Mouse (Mus musculus) cortical plate, adult 2 months (tissue): Measurements from ENCODE around the gene Tmed3. TPM values are rescaled to one million over a fixed set of nuclear protein-coding genes. Genes with fewer than 3 reads are reported as not detected.

Experiments used
- H3K27ac ChIP-seq: fragments of 200-500 bp; 2 replicates; pipeline ENCODE4 v1.5.1; 2012; ENCODE audit warnings: low read length, control low read depth, inconsistent platforms; ENCODE audit not compliant: insufficient read depth
- H3K4me1 ChIP-seq: fragments of 200-500 bp; 2 replicates; pipeline ENCODE4 v1.6.1; 2011; ENCODE audit warnings: low read length; ENCODE audit not compliant: control insufficient read depth, insufficient read depth
- H3K4me3 ChIP-seq: fragments of 200-500 bp; 2 replicates; pipeline ENCODE4 v1.5.1; 2011; ENCODE audit warnings: mild to moderate bottlenecking, low read length, control low read depth; ENCODE audit not compliant: insufficient read depth
- CTCF ChIP-seq: fragments of 200-500 bp; IDR thresholded peaks from 2 replicates; pipeline ENCODE4 v1.5.1; 2011; ENCODE audit warnings: mild to moderate bottlenecking, control low read depth, low read length; ENCODE audit not compliant: insufficient read depth; ENCODE audit errors: extremely low read depth
- POLR2A ChIP-seq: fragments of 200-500 bp; IDR thresholded peaks from 2 replicates; pipeline ENCODE4 v1.6.1; 2011; ENCODE audit warnings: mild to moderate bottlenecking, low read length, control low read depth; ENCODE audit not compliant: insufficient read depth; ENCODE audit errors: extremely low read depth
- polyA plus RNA-seq: library from polyadenylated mRNA; depleted of rRNA; stranded (reverse); fragments of >200 nt; gene quantifications from 2 replicates; pipeline ENCODE4 v1.2.3, GENCODE M21; 2012; rRNA removed

Tmed3 gene
- polyA plus RNA-seq, 1 experiment: 50.8 TPM

DNA sequence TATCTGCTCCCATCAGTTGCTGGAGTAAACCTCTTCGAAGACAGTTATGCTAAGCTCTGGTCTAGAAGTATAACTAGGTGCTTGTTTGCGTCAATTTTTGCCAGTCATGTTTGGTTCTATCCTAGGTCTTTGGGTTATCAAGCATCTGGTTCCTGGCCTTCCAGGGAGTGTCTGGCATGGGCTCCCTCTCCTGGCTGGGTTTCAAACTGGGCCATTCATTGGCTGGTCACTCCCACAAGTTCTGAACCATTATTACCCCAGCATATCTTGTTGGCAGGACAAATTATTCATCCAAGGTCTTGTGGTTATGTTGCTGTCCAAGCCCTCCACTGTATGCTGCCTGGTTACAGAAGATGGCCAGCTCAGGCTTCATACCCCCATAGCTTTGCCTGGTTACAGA lies 11.2 kb downstream of the Tmed3 start:
- TF ChIP-seq POLR2A: no peak
- no peak for TF ChIP-seq CTCF
- no peak overlapping the region for H3K4me3 ChIP-seq
- no peaks in the 10 kb centered on the region for H3K4me1 ChIP-seq
- H3K27ac ChIP-seq: no peak overlapping the region

DNA sequence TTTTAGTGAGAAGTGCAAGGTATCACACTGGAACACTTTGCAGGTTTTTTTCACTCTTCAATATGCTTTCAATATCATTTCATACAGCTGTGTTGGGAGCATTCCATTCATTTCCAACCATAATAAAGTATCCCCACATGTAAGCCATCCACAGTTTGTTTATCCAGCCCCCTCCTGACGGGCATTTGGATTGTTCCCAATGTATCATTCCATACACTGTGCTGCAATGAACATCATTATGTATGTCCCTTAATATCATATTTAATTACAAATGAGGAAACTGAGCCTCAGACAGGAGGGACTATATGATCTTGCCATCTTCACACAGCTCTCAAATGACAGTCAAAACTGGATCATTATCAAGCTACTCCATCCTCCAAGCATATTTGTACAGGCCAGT lies 15.7 kb downstream of the Tmed3 start:
- no peak for TF ChIP-seq POLR2A
- no peak for TF ChIP-seq CTCF
- H3K4me3 ChIP-seq: no peak overlapping the region
- no peak overlapping the region for H3K27ac ChIP-seq
- H3K4me1 ChIP-seq: no peaks in the 10 kb centered on the region

DNA sequence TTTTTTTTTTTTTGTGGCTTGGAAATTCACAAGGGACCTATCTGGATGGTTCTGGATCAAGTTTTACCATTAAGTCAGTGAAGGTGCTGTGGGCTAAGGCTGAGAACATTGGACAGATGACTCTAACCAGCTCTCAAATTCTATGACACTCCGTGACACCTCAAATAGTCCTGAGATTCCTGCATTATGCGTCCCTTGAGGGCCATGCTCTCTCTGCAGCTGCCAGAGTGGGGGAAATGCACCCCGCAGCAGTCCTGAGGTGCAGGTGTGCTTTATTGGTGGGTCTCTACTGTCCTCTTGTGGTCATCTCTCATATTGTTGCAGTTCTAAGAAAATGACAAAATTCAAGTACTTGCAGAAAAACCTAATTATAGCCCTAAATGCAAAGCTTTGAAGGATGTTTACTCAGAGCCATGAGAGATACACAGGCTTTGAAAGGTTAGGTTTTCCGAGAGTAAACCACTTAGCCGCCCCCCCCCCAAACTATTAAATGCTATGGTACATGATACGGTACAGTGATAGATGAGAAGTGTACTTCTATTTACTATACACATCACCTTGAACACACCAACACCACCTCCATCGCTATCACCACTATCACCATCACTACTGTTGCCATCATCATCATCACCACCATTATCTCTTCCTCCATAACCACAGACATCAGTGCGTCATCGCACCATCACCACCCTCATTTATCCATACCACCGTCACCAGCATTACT lies 17.2 kb downstream of the Tmed3 start:
- H3K27ac ChIP-seq: no peak overlapping the region
- TF ChIP-seq CTCF (peak; percentile 80), POLR2A (no peak)
- no peak overlapping the region for H3K4me3 ChIP-seq
- no peaks in the 10 kb centered on the region for H3K4me1 ChIP-seq

DNA sequence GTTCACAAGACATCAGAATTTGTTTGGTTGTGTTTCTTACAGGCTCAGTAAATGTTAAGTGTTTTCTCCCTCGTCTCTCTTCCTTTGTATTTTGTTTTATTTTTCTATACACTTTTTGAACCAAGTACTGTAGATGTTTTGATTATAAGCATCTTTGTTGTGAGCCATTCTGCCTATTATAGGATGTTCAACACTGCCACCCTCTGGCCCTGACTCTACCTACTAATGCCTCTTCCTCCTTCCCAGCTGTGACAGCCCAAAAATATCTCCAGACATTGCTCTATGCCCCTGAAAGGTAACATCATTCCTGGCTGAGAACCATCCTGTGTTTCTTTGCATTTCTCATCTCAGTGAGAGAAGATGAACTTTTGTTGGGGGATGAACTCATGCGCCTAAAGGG lies 18.6 kb downstream of the Tmed3 start:
- TF ChIP-seq CTCF (peak; percentile 17; the same call in 1 of the 2 replicates), POLR2A (no peak)
- Histone ChIP-seq H3K4me3 (no peak overlapping the region), H3K27ac (no peak overlapping the region), H3K4me1 (no peaks in the 10 kb centered on the region)

DNA sequence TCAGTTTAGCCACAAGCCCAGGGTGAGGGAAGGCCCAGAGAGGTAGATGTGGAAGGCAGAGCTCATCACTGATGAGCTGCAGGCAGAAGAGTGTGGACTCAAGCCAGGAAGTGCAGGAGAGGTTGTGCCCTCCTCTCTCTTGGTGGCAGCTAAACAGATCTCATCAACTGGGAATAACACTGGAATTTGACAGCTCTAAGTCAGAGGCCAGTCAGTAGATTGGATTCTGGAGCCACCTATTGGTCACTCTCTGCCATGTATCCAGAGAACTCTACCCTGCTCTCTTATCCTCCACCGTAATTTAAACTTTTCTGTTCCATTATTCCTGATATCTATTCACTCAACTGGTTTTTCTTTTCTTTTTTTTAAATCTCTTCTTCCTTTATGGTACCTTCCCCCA lies 25.9 kb downstream of the Tmed3 start:
- no peak for TF ChIP-seq POLR2A
- TF ChIP-seq CTCF: peak; percentile 57
- Histone ChIP-seq H3K4me3 (no peak overlapping the region), H3K4me1 (no peaks in the 10 kb centered on the region), H3K27ac (no peak overlapping the region)

DNA sequence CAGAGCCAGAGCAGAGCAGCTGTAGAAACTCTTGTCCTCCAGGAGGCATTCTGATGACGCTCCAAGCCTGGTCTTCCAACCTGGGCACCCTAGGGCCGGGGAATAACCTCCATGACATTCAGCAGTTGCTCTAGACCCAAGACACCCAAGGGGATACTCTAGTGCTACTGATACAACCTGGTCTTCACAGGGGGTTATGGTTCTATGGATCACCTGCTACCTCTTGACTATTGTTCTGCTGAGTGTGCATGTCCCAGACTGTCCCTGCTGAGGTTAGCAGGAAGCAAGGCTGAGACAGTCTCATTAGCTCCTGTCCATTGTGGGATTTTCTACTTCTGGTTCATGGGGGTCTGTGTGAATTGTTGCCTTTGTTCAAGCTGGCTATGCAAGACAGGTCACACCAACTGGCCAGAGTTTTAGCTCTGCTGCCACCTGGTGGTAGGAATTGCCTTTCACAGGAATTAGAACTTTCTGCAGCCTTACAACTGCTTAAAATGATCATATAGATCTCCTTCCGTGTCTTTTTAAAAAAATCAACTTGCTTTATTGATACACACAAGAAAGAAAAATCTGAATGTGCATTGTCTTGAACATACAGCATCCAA lies 30.8 kb downstream of the Tmed3 start:
- Histone ChIP-seq H3K4me1 (no peaks in the 10 kb centered on the region), H3K27ac (no peak overlapping the region), H3K4me3 (no peak overlapping the region)
- TF ChIP-seq POLR2A (no peak), CTCF (peak; percentile 78)

DNA sequence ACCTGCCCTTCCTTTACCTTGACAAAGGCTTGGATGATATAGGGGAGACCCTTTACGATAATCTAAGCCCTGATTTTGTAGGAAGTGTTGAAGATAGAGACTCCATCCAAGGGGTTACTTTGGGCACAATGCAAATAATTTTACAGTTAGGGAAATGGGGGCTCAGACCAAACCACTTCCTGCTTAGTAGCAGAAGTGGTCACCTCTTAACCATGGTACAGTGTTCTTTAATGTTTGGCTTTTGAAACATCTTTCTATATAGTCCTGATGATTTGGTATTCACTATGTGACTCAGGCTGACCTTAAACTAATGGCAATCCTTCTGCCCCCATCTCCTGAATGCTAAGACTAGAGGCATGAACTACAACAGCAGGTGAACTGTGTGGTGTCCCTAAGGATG lies 31.5 kb downstream of the Tmed3 start:
- Histone ChIP-seq H3K4me1 (no peaks in the 10 kb centered on the region), H3K4me3 (no peak overlapping the region), H3K27ac (no peak overlapping the region)
- TF ChIP-seq CTCF (no peak), POLR2A (no peak)

DNA sequence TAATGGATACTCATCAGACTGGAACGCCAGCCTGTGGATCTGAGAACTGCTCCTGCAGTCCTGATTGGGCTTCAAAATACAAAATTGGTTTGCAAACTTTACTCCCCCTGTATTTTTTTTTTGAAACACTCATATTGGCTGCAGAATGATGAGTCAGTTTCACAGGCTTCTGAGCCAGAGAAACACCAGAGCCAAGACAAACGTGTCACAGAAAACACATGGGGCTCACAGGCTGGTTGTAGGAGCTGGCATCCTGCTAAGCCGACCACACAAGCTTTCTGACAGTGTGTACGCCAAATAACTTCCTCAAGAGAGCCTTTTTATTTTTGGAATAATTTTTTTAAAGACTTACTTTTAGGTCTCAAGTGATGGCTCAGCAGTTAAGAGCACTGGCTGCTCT lies 35.0 kb downstream of the Tmed3 start:
- no peak overlapping the region for H3K27ac ChIP-seq
- no peaks in the 10 kb centered on the region for H3K4me1 ChIP-seq
- H3K4me3 ChIP-seq: no peak overlapping the region
- TF ChIP-seq POLR2A (no peak), CTCF (no peak)

DNA sequence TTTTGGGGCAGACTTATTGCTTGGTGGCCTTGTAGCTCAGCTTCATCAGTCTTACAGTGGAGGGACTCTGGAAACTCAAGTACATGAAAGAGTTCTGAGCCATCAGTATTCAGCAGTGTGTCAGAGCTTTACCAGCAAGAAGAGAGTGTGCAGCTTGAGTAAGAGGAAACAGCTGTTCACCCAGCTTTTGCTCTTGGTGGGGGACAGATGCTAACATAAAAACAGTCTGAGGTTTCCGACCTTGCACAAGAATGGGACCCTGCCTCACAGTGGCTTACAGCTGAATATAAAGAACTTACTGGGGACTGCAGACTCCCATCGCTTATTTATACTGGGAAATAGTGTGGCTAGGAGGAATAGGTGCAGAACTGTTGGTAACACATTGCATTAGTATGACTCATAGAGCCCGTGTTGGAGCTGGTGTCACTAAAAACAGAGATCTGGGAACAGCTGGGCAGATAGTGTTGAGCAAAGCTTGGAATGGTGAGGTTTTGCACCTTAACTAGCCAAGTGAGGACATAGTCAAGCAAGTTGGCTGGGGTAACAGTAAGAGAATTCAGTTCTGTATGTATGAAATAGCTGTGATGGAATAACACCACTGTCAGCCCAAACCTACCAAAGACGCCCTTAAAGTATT lies 37.4 kb downstream of the Tmed3 start:
- no peak overlapping the region for H3K27ac ChIP-seq
- no peak overlapping the region for H3K4me3 ChIP-seq
- H3K4me1 ChIP-seq: no peaks in the 10 kb centered on the region
- no peak for TF ChIP-seq CTCF
- no peak for TF ChIP-seq POLR2A

DNA sequence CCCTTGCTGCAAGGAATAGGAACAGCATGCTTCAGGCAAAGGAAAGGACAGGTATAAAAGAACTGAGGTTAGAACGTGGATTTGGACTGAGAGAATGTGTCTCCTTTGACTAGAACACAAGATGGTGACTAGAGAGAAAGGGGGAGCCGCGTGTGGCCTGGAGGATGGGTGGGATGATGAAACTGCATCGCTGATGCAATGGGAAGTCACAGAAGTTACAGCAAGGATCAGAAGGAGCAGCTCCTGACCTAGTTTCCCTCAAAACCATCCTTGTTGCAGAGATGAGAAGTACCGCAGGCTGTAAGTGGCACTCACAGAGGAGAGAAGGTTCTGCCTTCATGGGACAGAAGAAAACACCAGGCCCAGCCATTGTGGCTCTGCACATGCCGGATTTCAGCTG lies 54.0 kb downstream of the Tmed3 start:
- TF ChIP-seq CTCF: no peak
- no peak for TF ChIP-seq POLR2A
- Histone ChIP-seq H3K27ac (no peak overlapping the region), H3K4me1 (no peaks in the 10 kb centered on the region), H3K4me3 (no peak overlapping the region)

Other genes with a start within 250 kb of the Tmed3 start
- 1.0 and 1.3 TPM in 2 replicates for gene Minar1, start 81.9 kb downstream of the Tmed3 start, polyA plus RNA-seq
- gene Ankrd34c, start 33.4 kb upstream of the Tmed3 start, polyA plus RNA-seq: 7.5 and 7.6 TPM in 2 replicates
- 124 and 142 TPM in 2 replicates for gene Rasgrf1, start 204.8 kb upstream of the Tmed3 start, polyA plus RNA-seq